Mouse (Mus musculus) E14TG2a.4 (cell line): ENCODE measurements around the gene Lmntd2.

Experiments
- CTCF ChIP-seq: conservative IDR thresholded peaks from 2 replicates; pipeline ENCODE4 v1.5.1; 2014; ENCODE audit warnings: low read length
- NANOG ChIP-seq: IDR thresholded peaks from 2 replicates; pipeline ENCODE4 v1.6.1; 2014; ENCODE audit warnings: borderline replicate concordance, low read length, mixed read lengths
- POU5F1 ChIP-seq: IDR thresholded peaks from 2 replicates; pipeline ENCODE4 v1.6.1; 2014; ENCODE audit warnings: low read length, borderline replicate concordance

- TF ChIP-seq CTCF = no peak
- no peak for TF ChIP-seq POU5F1
- TF ChIP-seq NANOG = no peak
Measured at GRCm38 (mm10) chr7:141222696-141223215, 8.9 kb upstream of the Lmntd2 start.
